7 mouse cellular contexts compared by ENCODE assay signal in the genomic region with DNA sequence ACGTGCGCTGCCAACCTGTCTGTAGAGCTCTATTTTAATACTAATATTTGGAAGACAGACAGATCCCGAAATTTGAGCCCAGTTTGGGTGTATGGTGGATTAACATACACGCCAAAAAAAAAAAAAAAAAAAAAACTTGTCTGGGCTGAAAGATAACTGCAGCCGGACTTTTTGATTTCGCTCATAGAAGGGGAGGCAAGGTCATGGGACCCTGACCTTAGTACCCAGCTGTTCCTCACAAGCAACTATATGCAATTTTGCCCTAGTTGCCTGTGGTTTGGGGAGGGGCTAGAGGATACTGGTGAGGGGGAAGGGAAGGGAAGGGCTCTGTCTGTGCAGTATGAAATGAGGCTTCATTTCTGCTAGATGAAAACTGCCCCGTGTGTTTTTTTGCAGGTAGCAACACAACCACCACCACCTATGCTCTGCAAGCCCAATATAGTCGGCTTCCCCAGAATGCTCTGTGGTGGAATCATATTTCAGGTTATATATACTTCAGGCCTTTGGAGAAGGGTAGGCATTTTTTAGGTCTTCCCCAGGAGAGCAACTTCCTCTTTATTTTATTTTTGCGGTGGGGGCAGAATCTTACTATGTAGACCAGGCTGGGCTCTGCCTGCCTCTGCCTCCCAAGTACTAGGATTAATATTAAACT. TPM values are rescaled to one million over a fixed set of nuclear protein-coding genes. Genes with fewer than 3 reads are reported as not detected.
DNase-seq lines count a peak whose midpoint lies in the region; ATAC-seq and TF ChIP-seq lines count a peak whose summit lies in the region.

No protein-coding gene starts in this region.

- peak overlapping the region; percentile 97 for H3K4me3 ChIP-seq in megakaryocyte, embryonic 14.5 days (replicated peaks)
- H3K4me3 ChIP-seq in embryonic fibroblast, embryonic 13.5 days (ENCODE audit: insufficient read depth, low read length), result peak overlapping the region; percentile 95
- H3K4me3 ChIP-seq in limb, embryonic 15.5 days, result peak overlapping the region; percentile 68

- H3K4me1 ChIP-seq in megakaryocyte, embryonic 14.5 days, result peaks cover 89% of the 10 kb centered on the region
- H3K4me1 ChIP-seq in embryonic fibroblast, embryonic 13.5 days (ENCODE audit: control insufficient read depth, insufficient read depth, low read length), result peaks cover 9% of the 10 kb centered on the region
- peaks cover 74% of the 10 kb centered on the region for H3K4me1 ChIP-seq in limb, embryonic 15.5 days

- ATAC-seq in megakaryocyte, adult 5-6 weeks (ENCODE audit: poor library complexity, severe bottlenecking), result no peak
- no peak for ATAC-seq in limb, embryonic 15.5 days (ENCODE audit: insufficient number of reproducible peaks, low FRiP score, low TSS enrichment, low read depth)
- no peak for ATAC-seq in activated CD4-positive, CD25-positive, alpha-beta regulatory T cell, adult 4 months

- no peak for TF ChIP-seq POLR2A in embryonic fibroblast, embryonic 13.5 days (IDR thresholded peaks at IDR 0.05; ENCODE audit: low read depth, low read length)

- 60% methylated on average over 9 of the region's 9 CpGs for WGBS in limb, embryonic 15.5 days

- H3K4me2 ChIP-seq in limb, embryonic 15.5 days, result peak overlapping the region; percentile 91

- no peak for TF ChIP-seq CTCF in embryonic fibroblast, embryonic 13.5 days (IDR thresholded peaks at IDR 0.05; ENCODE audit: borderline replicate concordance, insufficient read depth, low read length)

- H3K9ac ChIP-seq in limb, embryonic 15.5 days, result no peak overlapping the region

- H3K36me3 ChIP-seq in megakaryocyte, embryonic 14.5 days (replicated peaks; ENCODE audit: low read length), result peaks cover 51% of the 10 kb centered on the region
- H3K36me3 ChIP-seq in limb, embryonic 15.5 days, result peaks cover 18% of the 10 kb centered on the region

- no peaks in the 10 kb centered on the region for H3K27me3 ChIP-seq in megakaryocyte, embryonic 14.5 days (replicated peaks)
- no peaks in the 10 kb centered on the region for H3K27me3 ChIP-seq in limb, embryonic 15.5 days

- peak overlapping the region; percentile 58 for H3K27ac ChIP-seq in embryonic fibroblast, embryonic 13.5 days (ENCODE audit: insufficient read depth, low read length)
- peak overlapping the region; percentile 95 for H3K27ac ChIP-seq in limb, embryonic 15.5 days

- H3K9me3 ChIP-seq in megakaryocyte, embryonic 14.5 days, result no peaks in the 10 kb centered on the region
- no peaks in the 10 kb centered on the region for H3K9me3 ChIP-seq in limb, embryonic 15.5 days

- DNase-seq in thymus, postnatal 0 days (ENCODE audit: low spot score), result peak; percentile 60
- no peak for DNase-seq in frontal cortex, postnatal 36 days (ENCODE audit: low spot score in 2 of 2)

RNA-seq across cellular contexts. Expression of a gene that starts 0.5 kb away (rescaled TPM):
- polyA plus RNA-seq in megakaryocyte, embryonic 14.5 days (2012; ENCODE audit: insufficient read depth, low replicate concordance), result 30.0 and 36.4 TPM in 2 replicates
- total RNA-seq in megakaryocyte, adult 5-6 weeks (2015), result 75.1 and 89.7 TPM in 2 replicates
- total RNA-seq in megakaryocyte, adult 5-6 weeks (2017), result 109 and 129 TPM in 2 replicates
- polyA plus RNA-seq in embryonic fibroblast, embryonic 13.5 days (2011; ENCODE audit: insufficient read length, low read depth, missing spikeins), result 24.7 and 30.6 TPM in 2 replicates
- 29.7 and 29.8 TPM in 2 replicates for polyA plus RNA-seq in limb, embryonic 15.5 days (2015; fragmentation: Nextera tagmentation; extraction: Ambion mirVana)
- polyA plus RNA-seq in thymus, postnatal 0 days (2015; fragmentation: Nextera tagmentation; extraction: Ambion mirVana), result 61.8 and 63.4 TPM in 2 replicates
- 10 to 100 TPM; 41.4 to 48.8 TPM for polyA plus RNA-seq in activated CD4-positive, CD25-positive, alpha-beta regulatory T cell, adult 4 months (2017; shearing (Covaris generic))

RNA-seq across cellular contexts. Expression of a gene that starts 7.5 kb away (rescaled TPM):
- polyA plus RNA-seq in megakaryocyte, embryonic 14.5 days (2012; ENCODE audit: insufficient read depth, low replicate concordance), result 44.5 TPM in 2 replicates
- 12.5 and 17.6 TPM in 2 replicates for total RNA-seq in megakaryocyte, adult 5-6 weeks (2015)
- total RNA-seq in megakaryocyte, adult 5-6 weeks (2017), result 13.0 and 14.8 TPM in 2 replicates
- polyA plus RNA-seq in embryonic fibroblast, embryonic 13.5 days (2011; ENCODE audit: insufficient read length, low read depth, missing spikeins), result 26.9 and 33.8 TPM in 2 replicates
- polyA plus RNA-seq in limb, embryonic 15.5 days (2015; fragmentation: Nextera tagmentation; extraction: Ambion mirVana), result 82.6 and 89.6 TPM in 2 replicates
- polyA plus RNA-seq in thymus, postnatal 0 days (2015; fragmentation: Nextera tagmentation; extraction: Ambion mirVana), result 56.5 and 60.3 TPM in 2 replicates
- 10 to 100 TPM; 41.0 to 63.7 TPM for polyA plus RNA-seq in activated CD4-positive, CD25-positive, alpha-beta regulatory T cell, adult 4 months (2017; shearing (Covaris generic))

RNA-seq across cellular contexts. Expression of a gene that starts 7.6 kb away (rescaled TPM):
- polyA plus RNA-seq in megakaryocyte, embryonic 14.5 days (2012; ENCODE audit: insufficient read depth, low replicate concordance), result 372 and 2,506 TPM in 2 replicates
- 4.7 and 6.5 TPM in 2 replicates for total RNA-seq in megakaryocyte, adult 5-6 weeks (2015)
- total RNA-seq in megakaryocyte, adult 5-6 weeks (2017), result 8.0 and 9.6 TPM in 2 replicates
- polyA plus RNA-seq in embryonic fibroblast, embryonic 13.5 days (2011; ENCODE audit: insufficient read length, low read depth, missing spikeins), result 80.0 and 84.2 TPM in 2 replicates
- polyA plus RNA-seq in limb, embryonic 15.5 days (2015; fragmentation: Nextera tagmentation; extraction: Ambion mirVana), result 118 and 124 TPM in 2 replicates
- polyA plus RNA-seq in thymus, postnatal 0 days (2015; fragmentation: Nextera tagmentation; extraction: Ambion mirVana), result 47.3 and 49.2 TPM in 2 replicates
- polyA plus RNA-seq in activated CD4-positive, CD25-positive, alpha-beta regulatory T cell, adult 4 months (2017; shearing (Covaris generic)), result 1 to 10 TPM; 3.0 to 4.7 TPM

RNA-seq across cellular contexts. Expression of a gene that starts 13.2 kb away (rescaled TPM):
- polyA plus RNA-seq in megakaryocyte, embryonic 14.5 days (2012; ENCODE audit: insufficient read depth, low replicate concordance), result 191 and 368 TPM in 2 replicates
- 21.3 and 29.0 TPM in 2 replicates for total RNA-seq in megakaryocyte, adult 5-6 weeks (2015)
- 5.9 and 8.7 TPM in 2 replicates for total RNA-seq in megakaryocyte, adult 5-6 weeks (2017)
- 144 and 160 TPM in 2 replicates for polyA plus RNA-seq in embryonic fibroblast, embryonic 13.5 days (2011; ENCODE audit: insufficient read length, low read depth, missing spikeins)
- 286 and 373 TPM in 2 replicates for polyA plus RNA-seq in limb, embryonic 15.5 days (2015; fragmentation: Nextera tagmentation; extraction: Ambion mirVana)
- 147 and 158 TPM in 2 replicates for polyA plus RNA-seq in thymus, postnatal 0 days (2015; fragmentation: Nextera tagmentation; extraction: Ambion mirVana)
- 1 to 10 TPM; 1.3 to 2.3 TPM for polyA plus RNA-seq in activated CD4-positive, CD25-positive, alpha-beta regulatory T cell, adult 4 months (2017; shearing (Covaris generic))

RNA-seq across cellular contexts. Expression of a gene that starts 36.1 kb away (rescaled TPM):
- 249 and 952 TPM in 2 replicates for polyA plus RNA-seq in megakaryocyte, embryonic 14.5 days (2012; ENCODE audit: insufficient read depth, low replicate concordance)
- 19.4 and 23.7 TPM in 2 replicates for total RNA-seq in megakaryocyte, adult 5-6 weeks (2015)
- 8.6 and 9.0 TPM in 2 replicates for total RNA-seq in megakaryocyte, adult 5-6 weeks (2017)
- polyA plus RNA-seq in embryonic fibroblast, embryonic 13.5 days (2011; ENCODE audit: insufficient read length, low read depth, missing spikeins), result 33.4 and 42.8 TPM in 2 replicates
- 103 and 109 TPM in 2 replicates for polyA plus RNA-seq in limb, embryonic 15.5 days (2015; fragmentation: Nextera tagmentation; extraction: Ambion mirVana)
- polyA plus RNA-seq in thymus, postnatal 0 days (2015; fragmentation: Nextera tagmentation; extraction: Ambion mirVana), result 59.0 and 60.0 TPM in 2 replicates
- 10 to 100 TPM; 12.2 to 20.1 TPM for polyA plus RNA-seq in activated CD4-positive, CD25-positive, alpha-beta regulatory T cell, adult 4 months (2017; shearing (Covaris generic))
